Mouse (Mus musculus) mouse embryonic stem cell (cell line): ENCODE measurements at regions not wholly inside any gene's neighbourhood (a gene's known extent, or its start where the extent isn't known, plus 50 kb on each side); places are given as distances from the start of the nearest gene placed in this dataset.

Source experiments
- in situ Hi-C, 2 experiments: fragments of 300-500 bp; cut with MboI; formaldehyde crosslinking; loops; 1 replicate in 1 of 2; 3 replicates in 1 of 2; pipeline ENCODE4 v1.14.3; 2019 to 2020; ENCODE audit warnings: low sequenced_read_pairs in 2 of 2, low pct_unique_long_range_greater_than_20kb in 1 of 2, mixed read lengths in 1 of 2; ENCODE audit not compliant: unreplicated experiment in 1 of 2

DNA sequence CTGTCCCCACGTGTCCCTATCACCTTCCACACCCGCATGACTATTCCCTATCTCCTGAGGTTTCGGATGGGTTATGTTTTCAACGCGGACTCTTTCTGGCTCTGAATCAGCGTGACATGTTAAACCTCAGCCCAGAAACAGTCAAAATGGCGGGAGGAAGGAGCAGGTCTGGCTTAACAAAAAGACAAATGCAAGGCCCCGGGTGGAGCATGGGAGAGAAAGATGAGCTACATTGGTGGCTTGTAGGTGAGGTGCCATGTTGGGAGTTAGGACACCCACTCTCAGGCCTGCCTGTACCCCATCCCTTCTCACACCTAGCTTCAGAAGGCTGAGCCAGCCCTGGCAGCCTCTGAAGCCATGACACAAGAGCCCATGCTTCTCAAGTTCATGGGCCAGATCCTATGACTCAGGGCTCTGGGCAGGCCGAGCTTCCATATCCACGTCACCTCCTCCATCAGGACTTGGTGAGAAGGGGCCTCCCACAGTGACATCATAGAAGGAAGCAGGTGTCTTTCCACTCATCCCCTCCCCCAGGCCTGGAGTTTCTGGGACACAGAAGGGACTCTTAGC is 80.5 kb downstream of the Cpn2 start:
- in situ Hi-C loops: loop anchor here in 1 of 2 experiments (25.0 kb wide), 1 partner anchor 99 kb away; no protein-coding TSS in a partner anchor

DNA sequence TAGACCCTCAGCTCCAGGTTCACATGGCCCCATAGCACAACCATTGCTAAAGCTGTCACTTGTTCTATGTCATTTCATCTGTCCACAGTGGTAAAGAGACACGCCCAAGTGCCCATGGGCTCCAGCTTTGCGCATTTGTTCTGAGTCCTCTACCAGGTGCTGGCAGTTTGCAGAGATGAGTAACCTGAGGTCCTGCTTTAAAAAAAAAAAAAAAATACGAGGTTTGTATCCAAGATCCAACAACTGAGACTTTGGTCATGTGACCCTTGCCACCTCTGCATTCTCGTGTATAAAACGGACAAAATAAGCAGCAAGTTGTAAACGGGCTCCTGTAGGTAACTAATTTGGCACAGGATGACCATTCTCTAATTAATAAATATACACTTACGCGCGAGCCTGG is 79.9 kb downstream of the Cpn2 start:
- in situ Hi-C loops: loop anchor here in 1 of 2 experiments (25.0 kb wide), 1 partner anchor 100 kb away; no protein-coding TSS in a partner anchor

DNA sequence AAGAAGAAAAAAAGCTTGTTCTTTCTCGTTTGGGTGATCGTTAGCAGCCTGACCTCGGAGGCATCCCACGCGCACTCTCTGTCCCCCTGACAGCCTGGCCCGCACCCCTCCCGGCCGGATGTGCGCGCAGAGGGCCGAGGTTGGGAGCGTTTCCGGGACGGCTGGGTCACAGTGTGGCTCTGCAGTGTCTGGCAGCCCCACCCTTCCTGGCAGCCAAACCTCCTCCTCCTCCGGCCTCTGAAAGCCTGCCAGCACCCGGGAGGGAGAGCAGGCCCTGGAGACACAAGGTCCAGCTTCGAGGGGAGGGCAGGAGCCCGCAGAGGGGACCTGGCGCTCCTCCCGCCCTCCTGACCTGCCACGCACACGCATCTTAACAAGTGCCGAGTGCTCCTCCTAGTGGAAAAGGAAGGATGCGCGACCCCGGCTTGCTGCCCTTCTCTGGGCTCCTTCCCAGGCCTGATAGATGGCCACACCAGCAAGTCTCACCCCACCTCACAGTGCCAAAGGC is 79.3 kb downstream of the Cpn2 start:
- in situ Hi-C loops: loop anchor here in 1 of 2 experiments (25.0 kb wide), 1 partner anchor 101 kb away; no protein-coding TSS in a partner anchor

DNA sequence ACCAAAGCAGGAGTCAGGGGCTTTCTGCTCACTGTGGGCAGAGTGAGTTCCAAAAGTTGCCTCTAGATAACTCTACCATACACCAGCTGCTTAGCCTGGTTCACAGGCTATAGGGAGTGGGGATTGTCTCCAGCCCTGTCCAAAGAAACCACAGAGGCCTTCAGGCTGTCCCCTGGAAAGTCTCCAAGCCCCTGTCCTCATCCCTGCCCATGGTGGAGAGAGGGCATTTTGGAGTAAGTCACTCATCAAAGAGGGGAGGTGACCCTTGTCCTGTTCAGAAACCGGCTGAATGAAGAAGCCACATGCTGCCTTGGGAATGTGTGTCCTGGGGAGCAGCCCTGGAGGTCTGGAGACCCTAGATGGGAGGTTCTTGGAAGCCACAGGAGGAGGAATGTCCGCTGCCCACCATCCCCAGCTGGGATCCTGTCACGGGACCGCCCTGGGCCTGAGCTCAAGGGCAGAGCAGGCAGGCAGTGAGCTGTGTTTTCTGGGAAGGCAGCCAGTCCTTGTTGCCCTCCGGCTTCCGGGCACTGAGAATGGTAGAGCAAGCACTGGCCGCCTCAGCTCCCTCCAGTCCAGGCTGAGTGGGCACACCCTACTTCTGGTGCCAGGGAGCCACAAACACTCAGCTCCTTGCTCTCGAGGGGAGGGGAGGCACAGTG is 78.4 kb downstream of the Cpn2 start:
- in situ Hi-C loops: loop anchor here in 1 of 2 experiments (25.0 kb wide), 1 partner anchor 102 kb away; no protein-coding TSS in a partner anchor

DNA sequence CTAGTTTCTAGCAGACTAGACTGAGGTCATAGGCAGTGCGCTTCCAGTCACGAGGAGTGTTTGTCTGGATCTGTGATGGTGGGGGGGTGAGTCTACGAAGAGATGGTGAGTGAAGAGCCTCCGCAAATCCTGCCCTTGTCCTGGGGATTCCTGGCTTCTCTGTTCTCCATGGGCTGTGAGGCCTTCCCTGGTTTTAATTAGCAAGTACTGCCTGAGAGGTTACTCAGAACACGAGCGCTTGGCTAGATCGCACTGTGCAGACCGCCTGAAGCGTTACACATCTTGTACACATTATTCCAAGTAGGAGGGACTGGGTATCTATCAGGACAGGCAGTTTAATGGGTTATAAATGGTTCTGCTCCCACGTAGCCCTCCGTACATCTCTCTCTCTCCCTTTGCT is 76.9 kb downstream of the Cpn2 start:
- in situ Hi-C loops: loop anchor here in 1 of 2 experiments (25.0 kb wide), 1 partner anchor 103 kb away; no protein-coding TSS in a partner anchor

DNA sequence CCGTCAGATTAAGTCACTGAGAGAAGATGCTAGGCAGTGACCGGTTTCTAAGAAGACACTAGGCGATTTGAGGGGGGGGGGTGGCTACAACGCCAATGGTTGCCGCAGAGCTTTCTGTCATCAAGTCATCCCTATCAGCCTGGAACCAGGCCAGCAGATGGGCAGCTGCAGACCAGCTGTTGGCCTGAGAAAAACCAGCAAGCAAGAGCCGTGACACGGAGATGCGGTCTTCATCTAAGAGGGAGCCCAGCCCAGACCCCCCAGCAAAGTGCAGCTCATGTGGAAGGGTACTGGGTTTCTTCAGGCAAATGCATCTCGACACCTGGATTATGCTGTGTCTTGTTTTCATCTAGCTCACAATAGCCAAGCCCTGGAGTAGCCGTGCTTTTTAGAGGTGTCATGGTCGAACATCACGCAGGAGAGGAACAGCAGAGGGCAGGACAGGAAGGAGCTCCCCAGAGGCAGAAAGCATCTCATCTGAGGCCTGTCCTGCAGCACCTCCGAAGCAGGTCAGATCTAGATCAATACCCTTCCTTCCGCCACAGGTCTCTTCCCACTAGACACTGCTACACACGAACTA is 76.3 kb downstream of the Cpn2 start:
- in situ Hi-C loops: loop anchor here in 1 of 2 experiments (25.0 kb wide), 1 partner anchor 104 kb away; no protein-coding TSS in a partner anchor

DNA sequence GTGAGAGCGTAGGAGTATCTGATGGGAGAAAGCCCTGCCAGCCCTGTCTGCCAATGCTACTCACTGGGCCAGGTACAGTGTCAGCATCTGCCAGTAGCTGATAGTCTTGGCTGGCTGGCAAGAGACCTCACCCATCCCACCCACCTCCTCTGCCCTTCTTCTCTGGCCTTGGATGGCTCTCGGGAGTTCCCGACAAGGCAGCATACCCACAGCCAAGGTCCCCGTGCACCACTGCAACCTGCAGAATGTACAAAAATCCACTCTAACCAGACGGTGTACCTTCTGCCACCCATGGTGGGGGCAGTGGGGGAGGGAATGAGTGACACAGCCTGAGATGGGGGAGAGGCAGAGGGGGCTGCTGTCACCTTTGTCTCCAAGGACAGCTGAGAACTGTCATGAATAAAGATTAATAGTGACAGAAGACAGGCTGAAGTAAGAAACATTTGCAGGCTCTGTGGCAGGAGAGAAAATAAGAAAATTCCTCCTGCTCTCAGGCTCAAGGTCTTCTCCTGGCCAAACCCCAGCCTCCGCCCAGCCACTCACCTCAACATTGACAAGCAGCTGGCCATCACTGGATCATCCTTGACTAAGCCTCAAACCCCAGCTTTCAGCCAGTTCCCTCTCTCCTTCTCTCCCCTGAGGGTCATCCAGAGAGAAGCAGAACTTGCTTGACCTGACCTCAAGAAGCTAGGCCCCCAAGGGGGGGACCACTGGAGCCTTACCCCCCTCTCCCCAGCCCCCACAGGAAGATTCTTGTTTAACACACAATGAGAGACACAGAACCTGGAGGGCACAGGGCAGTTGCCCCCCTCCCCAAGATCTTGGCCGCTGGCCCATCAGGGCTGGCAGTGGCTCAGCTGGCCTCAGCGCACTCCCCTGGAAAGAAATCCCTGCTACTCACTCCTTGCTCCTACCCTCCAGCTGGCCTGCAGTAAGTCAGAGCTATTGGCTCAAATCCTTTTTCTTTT is 73.7 kb downstream of the Cpn2 start:
- in situ Hi-C loops: loop anchor here in 1 of 2 experiments (25.0 kb wide), 1 partner anchor 106 kb away; no protein-coding TSS in a partner anchor

DNA sequence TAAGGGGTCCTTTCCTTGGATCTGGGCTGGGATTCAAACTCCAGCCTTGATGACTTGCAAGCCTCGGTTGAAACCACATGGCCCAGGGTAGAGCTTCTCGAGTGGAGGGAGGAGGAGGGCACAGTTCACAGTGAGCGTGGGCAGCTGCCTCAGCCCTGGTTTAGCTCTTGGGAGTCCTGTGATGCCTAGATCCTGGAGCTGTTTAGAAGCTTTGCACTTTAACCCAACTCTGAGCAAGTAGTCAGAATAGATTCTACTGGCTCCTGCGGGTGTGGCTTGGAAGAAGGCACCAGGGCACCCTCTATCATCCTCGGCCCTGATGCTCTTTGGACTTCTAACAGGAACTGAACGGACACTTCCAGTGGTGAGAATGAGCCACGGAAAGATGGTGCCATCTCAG is 72.5 kb downstream of the Cpn2 start:
- in situ Hi-C loops: loop anchor here in 1 of 2 experiments (25.0 kb wide), 1 partner anchor 108 kb away; no protein-coding TSS in a partner anchor

DNA sequence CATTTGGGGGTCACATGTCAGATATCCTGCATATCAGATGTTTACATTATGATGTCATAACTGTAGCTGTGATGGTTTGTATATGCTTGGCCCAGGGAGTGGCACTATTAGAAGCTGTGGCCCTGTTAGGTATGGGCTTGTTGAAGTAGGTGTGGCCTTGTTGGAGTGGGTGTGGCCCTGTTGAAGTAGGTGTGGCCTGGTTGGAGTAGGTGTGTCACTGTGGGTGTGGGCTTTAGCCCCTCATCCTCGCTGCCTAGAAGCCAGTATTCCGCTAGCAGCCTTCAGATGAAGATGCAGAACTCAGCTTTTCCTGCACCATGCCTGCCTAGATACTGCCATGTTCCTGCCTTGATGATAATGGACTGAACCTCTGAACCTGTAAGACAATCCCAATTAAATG is 71.4 kb downstream of the Cpn2 start:
- in situ Hi-C loops: loop anchor here in 1 of 2 experiments (25.0 kb wide), 1 partner anchor 109 kb away; no protein-coding TSS in a partner anchor

DNA sequence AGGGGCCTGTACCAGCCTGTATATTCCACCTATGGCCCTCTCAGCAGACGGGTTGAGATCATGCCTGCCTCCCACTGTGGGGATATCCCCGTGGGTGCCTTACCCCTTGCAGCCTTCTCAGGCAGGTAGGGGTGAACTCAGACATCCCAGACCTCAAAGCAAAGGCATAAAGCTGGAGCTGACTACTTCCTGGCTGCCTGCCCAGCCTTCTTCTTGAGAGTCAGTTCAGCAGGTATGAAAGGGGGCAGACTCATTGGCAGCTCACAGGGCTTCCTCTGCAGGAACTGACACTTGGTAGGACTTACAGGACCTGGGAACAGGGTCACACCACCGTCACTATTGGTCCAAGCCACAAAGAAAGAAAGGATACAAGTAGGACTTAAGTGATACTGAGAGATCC is 69.9 kb downstream of the Cpn2 start:
- in situ Hi-C loops: loop anchor here in 1 of 2 experiments (25.0 kb wide), 1 partner anchor 110 kb away; no protein-coding TSS in a partner anchor

DNA sequence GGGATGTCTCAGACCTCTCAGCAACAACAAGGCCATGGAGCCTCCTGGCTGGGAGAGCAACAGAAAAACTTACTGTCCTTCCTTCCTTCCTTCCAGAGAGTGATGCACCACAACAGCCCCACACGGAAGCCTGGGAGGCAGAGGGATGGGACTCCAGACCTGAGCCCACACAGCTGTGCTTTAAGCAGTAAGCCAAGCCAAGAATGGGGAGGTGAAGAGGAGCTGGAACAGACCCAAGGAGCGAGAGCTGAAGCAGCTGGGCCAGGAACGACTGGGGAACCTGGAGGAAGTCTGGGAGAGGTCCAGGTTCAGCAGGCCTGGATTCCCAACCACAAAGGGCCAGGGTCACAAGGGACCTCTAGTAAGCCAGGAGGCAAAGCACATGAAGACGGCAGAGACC is 67.5 kb downstream of the Cpn2 start:
- in situ Hi-C loops: loop anchor here in 1 of 2 experiments (25.0 kb wide), 1 partner anchor 113 kb away; no protein-coding TSS in a partner anchor

DNA sequence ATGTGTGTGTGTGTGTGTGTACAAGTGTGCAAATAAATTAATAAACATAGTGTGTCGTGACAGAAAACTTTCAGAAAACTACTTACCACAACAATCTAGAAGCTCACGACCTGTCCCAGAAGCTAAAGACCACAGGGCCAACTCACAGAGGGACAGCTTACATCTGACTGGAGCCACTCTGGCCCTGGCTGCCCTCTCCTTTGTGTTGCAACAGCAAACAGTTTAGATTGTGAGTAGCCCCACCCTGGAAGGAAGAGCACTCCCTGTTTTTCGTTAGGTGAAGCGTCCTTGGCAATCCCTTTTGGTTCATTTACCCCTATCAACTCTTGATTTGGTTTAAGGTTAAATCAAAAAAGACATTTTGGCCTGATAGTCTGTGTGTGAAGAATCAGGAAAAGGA is 63.2 kb downstream of the Cpn2 start:
- in situ Hi-C loops: no loop called here

DNA sequence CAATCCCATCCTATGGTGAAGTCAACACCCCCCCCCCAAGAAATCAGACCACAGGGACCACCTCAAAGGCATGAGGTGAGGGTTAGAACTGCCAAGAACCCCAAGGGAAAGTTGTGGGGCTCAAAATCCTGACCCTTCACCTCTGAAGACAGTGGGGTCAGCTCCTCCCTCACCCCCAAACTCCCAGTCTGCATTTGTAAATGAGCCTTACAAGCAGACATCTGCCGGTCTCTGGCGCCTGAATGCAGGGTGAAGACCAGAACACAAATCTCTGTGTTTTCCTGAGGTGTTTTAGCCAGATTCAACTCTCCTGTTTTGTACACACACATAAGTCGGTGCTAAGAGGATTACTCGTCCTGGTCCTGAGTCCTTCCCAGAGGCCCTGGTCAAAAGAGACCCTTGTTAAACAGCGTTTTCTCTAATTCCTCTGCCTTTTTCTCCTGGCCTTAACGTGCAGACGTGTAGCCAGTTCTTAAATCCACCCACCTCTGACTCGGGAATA is 61.9 kb downstream of the Cpn2 start:
- in situ Hi-C loops: no loop called here

DNA sequence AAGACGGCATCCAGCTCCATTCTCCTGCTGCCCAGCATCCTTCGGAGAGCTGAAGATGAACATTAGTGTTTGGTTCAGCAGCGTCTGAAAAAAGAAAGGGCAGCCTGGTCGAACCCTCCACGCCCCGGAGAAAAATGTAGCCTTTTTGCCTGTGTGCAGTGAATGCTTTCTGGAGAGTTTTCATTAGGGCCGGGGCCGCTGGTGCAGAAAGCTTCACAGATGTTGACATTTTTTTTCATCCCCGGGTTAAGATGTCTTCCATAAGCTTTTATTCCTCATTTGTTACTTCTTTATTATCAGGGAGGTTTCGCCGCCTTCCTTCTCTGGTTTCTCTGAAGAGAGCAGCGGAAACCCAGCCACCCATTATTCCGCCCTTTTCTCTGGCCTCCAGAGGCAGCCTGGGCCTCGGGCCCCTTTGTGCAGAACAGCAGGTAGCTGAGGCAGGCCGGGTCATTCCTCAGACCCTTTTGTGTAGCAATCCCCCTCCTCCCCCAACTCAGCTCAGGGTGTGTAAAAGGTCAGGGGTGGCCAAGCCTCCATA is 61.4 kb downstream of the Cpn2 start:
- in situ Hi-C loops: no loop called here
